Mouse (Mus musculus): ENCODE results near the gene Zfp524. TPM values are rescaled to one million over a fixed set of nuclear protein-coding genes. Genes with fewer than 3 reads are reported as not detected.
A peak's percentile ranks its signal among the peaks of the same experiment; 100 is the strongest.

The Zfp524 gene
- polyA plus RNA-seq (2015; fragmentation: Nextera tagmentation; extraction: Ambion mirVana), result 9.3 and 10.0 TPM in 2 replicates

DNA sequence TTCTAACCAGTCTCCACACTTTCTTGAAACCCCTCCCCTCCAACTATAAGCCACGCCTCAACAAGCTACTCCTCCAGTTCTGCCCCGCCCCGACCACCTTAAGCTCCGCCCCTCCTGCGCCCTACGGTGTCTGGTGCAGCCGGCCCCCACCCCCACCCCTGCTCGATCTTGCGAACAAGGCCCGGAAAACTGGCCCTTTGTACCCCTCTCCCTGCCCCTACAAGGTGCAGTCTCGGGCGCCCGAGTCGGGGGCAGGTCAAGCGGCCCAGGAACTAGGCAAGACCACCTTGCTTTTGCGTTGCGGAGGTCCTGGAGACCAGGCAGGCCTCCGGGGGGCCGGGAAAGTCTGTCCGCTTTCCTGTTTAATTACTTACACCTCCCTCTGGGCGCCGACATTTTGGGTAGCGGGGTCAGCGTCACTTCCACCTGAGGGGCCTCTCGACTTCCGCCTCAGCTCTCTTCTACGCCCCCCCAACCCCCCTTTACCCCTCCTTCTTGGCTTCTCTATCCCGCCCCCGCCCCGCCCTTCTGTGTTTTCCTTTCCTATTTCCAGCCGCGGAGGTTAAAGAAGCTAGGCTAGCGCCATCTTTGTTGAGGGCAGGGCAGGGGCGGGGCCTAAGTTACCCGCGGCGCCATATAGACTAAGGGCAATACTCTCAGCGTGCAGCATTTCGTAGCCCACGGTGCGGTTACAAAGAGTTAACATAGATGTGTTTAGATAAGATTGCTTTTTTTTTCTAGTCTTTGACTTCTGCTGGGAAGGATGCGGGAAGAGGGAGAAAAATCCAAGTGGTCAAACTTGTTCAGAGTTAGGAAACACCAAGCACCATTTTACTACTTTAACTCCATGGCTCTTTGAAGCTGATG is at the start of gene Zfp524, which contains the start of gene Fiz1:
Zfp524 (plus strand) TSS at position 165 of the 867 bp plus-strand sequence.
Fiz1 (minus strand) TSS at position 447 of the 867 bp plus-strand sequence.
- Histone ChIP-seq H3K27me3 (no peaks in the 10 kb centered on the region), H3K4me3 (replicated peaks) (peak within 1 kb of the TSS; percentile 77), H3K27ac (replicated peaks) (peak within 1 kb of the TSS; percentile 98), H3K9ac (peak within 1 kb of the TSS; percentile 81), H3K9me3 (replicated peaks) (no peaks in the 10 kb centered on the region), H3K4me1 (replicated peaks) (peaks cover 34% of the 10 kb centered on the region), H3K4me2 (peak within 1 kb of the TSS; percentile 93), H3K36me3 (replicated peaks) (peaks cover 55% of the 10 kb centered on the region)
- under 1% methylated on average over 42 of the region's 42 CpGs for WGBS (ENCODE audit: insufficient replicate concordance)
- peak; percentile 81 for ATAC-seq (ENCODE audit: insufficient read depth)

GRCm38 (mm10) chr7:4964988-4965387 is 49.2 kb upstream of the Zfp524 start:
- WGBS (ENCODE audit: insufficient replicate concordance), result 60% methylated on average over 5 of the region's 5 CpGs
- Histone ChIP-seq H3K4me1 (replicated peaks) (0 out of 2 replicates have a peak, but pooled peaks cover 2% of the 10 kb centered on the region), H3K4me3 (replicated peaks) (no peak overlapping the region), H3K27me3 (no peaks in the 10 kb centered on the region), H3K9ac (no peak overlapping the region), H3K27ac (replicated peaks) (no peak overlapping the region), H3K4me2 (no peak overlapping the region), H3K9me3 (replicated peaks) (no peaks in the 10 kb centered on the region), H3K36me3 (replicated peaks) (no peaks in the 10 kb centered on the region)
- ATAC-seq (ENCODE audit: insufficient read depth), result no peak

GRCm38 (mm10) chr7:4971068-4971467 is 43.1 kb upstream of the Zfp524 start, which contains the start of gene Sbk3:
Sbk3 (minus strand) TSS chr7:4971168.
- no peak for ATAC-seq (ENCODE audit: insufficient read depth)
- H3K9ac ChIP-seq, result no peak within 1 kb of the TSS
- H3K27me3 ChIP-seq, result no peaks in the 10 kb centered on the region
- no peaks in the 10 kb centered on the region for H3K36me3 ChIP-seq (replicated peaks)
- H3K4me3 ChIP-seq (replicated peaks), result no peak within 1 kb of the TSS
- WGBS (ENCODE audit: insufficient replicate concordance), result 23% methylated on average over 6 of the region's 6 CpGs
- no peaks in the 10 kb centered on the region for H3K4me1 ChIP-seq (replicated peaks)
- H3K9me3 ChIP-seq (replicated peaks), result no peaks in the 10 kb centered on the region
- no peak within 1 kb of the TSS for H3K27ac ChIP-seq (replicated peaks)
- H3K4me2 ChIP-seq, result no peak within 1 kb of the TSS

GRCm38 (mm10) chr7:4971710-4972109 is 42.5 kb upstream of the Zfp524 start:
- Histone ChIP-seq H3K4me1 (replicated peaks) (no peaks in the 10 kb centered on the region), H3K36me3 (replicated peaks) (no peaks in the 10 kb centered on the region), H3K27me3 (no peaks in the 10 kb centered on the region), H3K4me2 (no peak overlapping the region), H3K9me3 (replicated peaks) (no peaks in the 10 kb centered on the region), H3K4me3 (replicated peaks) (no peak overlapping the region), H3K27ac (replicated peaks) (no peak overlapping the region), H3K9ac (no peak overlapping the region)
- ATAC-seq (ENCODE audit: insufficient read depth), result no peak
- WGBS (ENCODE audit: insufficient replicate concordance), result 20% methylated on average over 7 of the region's 7 CpGs

GRCm38 (mm10) chr7:4972321-4973047 is 41.7 kb upstream of the Zfp524 start:
- no peaks in the 10 kb centered on the region for H3K4me1 ChIP-seq (replicated peaks)
- H3K9me3 ChIP-seq (replicated peaks), result no peaks in the 10 kb centered on the region
- no peak overlapping the region for H3K9ac ChIP-seq
- no peak overlapping the region for H3K4me2 ChIP-seq
- no peaks in the 10 kb centered on the region for H3K36me3 ChIP-seq (replicated peaks)
- no peak overlapping the region for H3K4me3 ChIP-seq (replicated peaks)
- 43% methylated on average over 18 of the region's 18 CpGs for WGBS (ENCODE audit: insufficient replicate concordance)
- H3K27ac ChIP-seq (replicated peaks), result no peak overlapping the region
- ATAC-seq (ENCODE audit: insufficient read depth), result no peak
- H3K27me3 ChIP-seq, result no peaks in the 10 kb centered on the region

- no peak overlapping the region for H3K4me2 ChIP-seq
- no peak for ATAC-seq (ENCODE audit: insufficient read depth)
- WGBS (ENCODE audit: insufficient replicate concordance), result 31% methylated on average over 4 of the region's 4 CpGs
- no peak overlapping the region for H3K27ac ChIP-seq (replicated peaks)
- H3K4me3 ChIP-seq (replicated peaks), result no peak overlapping the region
- no peaks in the 10 kb centered on the region for H3K9me3 ChIP-seq (replicated peaks)
- H3K9ac ChIP-seq, result no peak overlapping the region
- no peaks in the 10 kb centered on the region for H3K4me1 ChIP-seq (replicated peaks)
- H3K36me3 ChIP-seq (replicated peaks), result no peaks in the 10 kb centered on the region
- no peaks in the 10 kb centered on the region for H3K27me3 ChIP-seq
These were observed 38.8 kb upstream of the Zfp524 start for GRCm38 (mm10) chr7:4975455-4975854.

DNA sequence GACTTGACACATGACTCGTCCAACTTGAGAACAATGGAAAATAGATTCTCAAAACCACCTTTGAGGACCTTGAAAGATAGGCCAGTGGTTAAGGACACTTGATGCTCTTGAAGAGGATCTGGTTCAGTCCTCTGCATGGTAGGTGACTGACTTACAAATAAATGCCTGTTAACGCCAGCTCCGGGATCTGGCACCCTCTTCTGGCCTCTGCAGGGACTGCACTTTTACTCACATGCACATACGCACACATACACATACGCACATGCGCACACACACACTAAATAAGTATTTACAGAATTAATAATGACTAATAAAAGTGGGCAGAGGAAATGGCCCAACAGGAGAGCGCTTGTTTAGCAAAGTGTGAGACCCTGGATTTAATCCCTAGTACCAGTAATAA is 37.4 kb upstream of the Zfp524 start:
- Histone ChIP-seq H3K4me2 (no peak overlapping the region), H3K9ac (no peak overlapping the region), H3K4me3 (replicated peaks) (no peak overlapping the region), H3K4me1 (replicated peaks) (no peaks in the 10 kb centered on the region), H3K9me3 (replicated peaks) (no peaks in the 10 kb centered on the region), H3K27ac (replicated peaks) (no peak overlapping the region), H3K27me3 (no peaks in the 10 kb centered on the region), H3K36me3 (replicated peaks) (no peaks in the 10 kb centered on the region)
- WGBS (ENCODE audit: insufficient replicate concordance), result 72% methylated on average over 7 of the region's 7 CpGs
- no peak for ATAC-seq (ENCODE audit: insufficient read depth)

- H3K9me3 ChIP-seq (replicated peaks), result no peaks in the 10 kb centered on the region
- H3K4me3 ChIP-seq (replicated peaks), result no peak overlapping the region
- H3K36me3 ChIP-seq (replicated peaks), result no peaks in the 10 kb centered on the region; the same call in 1 of the 2 replicates
- peaks cover 6% of the 10 kb centered on the region for H3K27me3 ChIP-seq
- H3K4me1 ChIP-seq (replicated peaks), result no peaks in the 10 kb centered on the region
- no peak overlapping the region for H3K9ac ChIP-seq
- ATAC-seq (ENCODE audit: insufficient read depth), result no peak
- no peak overlapping the region for H3K27ac ChIP-seq (replicated peaks)
- WGBS (ENCODE audit: insufficient replicate concordance), result 23% methylated on average over 2 of the region's 2 CpGs
- H3K4me2 ChIP-seq, result no peak overlapping the region
These were observed 26.0 kb upstream of the Zfp524 start for GRCm38 (mm10) chr7:4988250-4988649.

- no peak overlapping the region for H3K4me3 ChIP-seq (replicated peaks)
- H3K9ac ChIP-seq, result no peak overlapping the region
- H3K27ac ChIP-seq (replicated peaks), result no peak overlapping the region
- no peaks in the 10 kb centered on the region; the same call in 1 of the 2 replicates for H3K36me3 ChIP-seq (replicated peaks)
- WGBS (ENCODE audit: insufficient replicate concordance), result 51% methylated on average over 55 of the region's 55 CpGs
- no peak overlapping the region for H3K4me2 ChIP-seq
- H3K27me3 ChIP-seq, result peaks cover 39% of the 10 kb centered on the region
- ATAC-seq (ENCODE audit: insufficient read depth), result no peak
- no peaks in the 10 kb centered on the region for H3K9me3 ChIP-seq (replicated peaks)
- H3K4me1 ChIP-seq (replicated peaks), result no peaks in the 10 kb centered on the region
These were observed 20.7 kb upstream of the Zfp524 start for GRCm38 (mm10) chr7:4993347-4993998.

DNA sequence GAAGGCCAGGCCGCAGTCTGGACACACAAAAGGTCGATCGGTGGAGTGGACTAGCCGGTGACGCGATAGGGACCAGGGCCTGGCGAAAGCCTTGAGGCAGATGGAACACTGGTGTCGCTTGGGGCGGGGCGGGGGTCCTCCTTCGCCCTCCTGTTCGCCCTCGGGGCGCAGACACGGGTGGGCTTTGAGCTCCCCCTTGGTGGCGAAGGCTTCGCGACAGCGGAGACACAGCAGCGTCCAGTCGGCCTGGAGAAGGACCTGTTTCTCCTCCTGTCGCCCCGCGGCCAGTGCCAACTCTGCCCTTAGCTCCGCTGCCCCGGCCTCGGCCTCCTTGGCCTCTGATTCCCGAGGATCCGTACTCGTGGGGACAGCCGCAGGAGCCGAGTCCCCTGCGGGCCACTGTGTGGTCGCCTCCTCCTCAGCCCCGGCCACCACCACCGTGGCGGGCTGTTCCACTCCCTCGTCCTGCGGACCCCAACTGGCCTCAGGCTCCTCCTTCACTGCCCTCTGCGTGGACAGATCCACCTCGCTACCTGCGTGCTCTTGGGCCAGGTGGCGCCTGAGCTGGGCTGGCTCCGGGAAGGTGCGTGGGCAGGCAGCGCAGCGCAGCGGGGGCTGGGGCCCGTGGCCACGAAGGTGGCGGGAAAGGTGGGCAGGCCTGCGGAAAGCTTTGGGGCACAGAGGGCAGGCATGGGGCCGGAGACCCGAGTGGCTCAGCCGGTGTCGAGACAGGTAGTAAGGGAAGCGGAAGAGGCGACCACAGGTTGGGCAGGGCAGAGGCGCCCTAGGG is 20.0 kb upstream of the Zfp524 start:
- no peak for ATAC-seq (ENCODE audit: insufficient read depth)
- Histone ChIP-seq H3K9ac (no peak overlapping the region), H3K4me1 (replicated peaks) (no peaks in the 10 kb centered on the region), H3K27ac (replicated peaks) (no peak overlapping the region), H3K27me3 (peaks cover 39% of the 10 kb centered on the region), H3K4me2 (no peak overlapping the region), H3K4me3 (replicated peaks) (no peak overlapping the region), H3K36me3 (replicated peaks) (no peaks in the 10 kb centered on the region; the same call in 1 of the 2 replicates), H3K9me3 (replicated peaks) (no peaks in the 10 kb centered on the region)
- 53% methylated on average over 59 of the region's 59 CpGs for WGBS (ENCODE audit: insufficient replicate concordance)
